Mouse (Mus musculus) heart, postnatal 0 days (tissue): ENCODE data around the gene Susd1. TPM values are rescaled to one million over a fixed set of nuclear protein-coding genes. Genes with fewer than 3 reads are reported as not detected.

Experiments used
- ATAC-seq: fragments of 200-750 bp; cut with Nextera tagmentation; 2 replicates; pipeline ENCODE4 v1.8.0; 2017; ENCODE audit warnings: low read depth, moderate number of reproducible peaks, moderate library complexity; ENCODE audit not compliant: insufficient read depth
- DNase-seq: peaks from one replicate; pipeline ENCODE4 v3.0.0-alpha.2; 2016; ENCODE audit warnings: low spot score
- H3K27ac ChIP-seq: fragments of 300-500 bp; sonication (generic); 2 replicates; pipeline ENCODE4 v1.5.1; 2014; ENCODE audit warnings: low read depth, mild to moderate bottlenecking
- H3K27me3 ChIP-seq: fragments of 300-500 bp; sonication (generic); 2 replicates; pipeline ENCODE4 v1.6.1; 2014; ENCODE audit warnings: low read length, mixed read lengths; ENCODE audit not compliant: control insufficient read depth, insufficient read depth
- H3K36me3 ChIP-seq: fragments of 300-500 bp; sonication (generic); replicated peaks from 2 replicates; pipeline ENCODE4 v1.6.1; 2014; ENCODE audit warnings: low read length, mixed read lengths; ENCODE audit not compliant: control insufficient read depth, insufficient read depth
- H3K4me1 ChIP-seq: fragments of 300-500 bp; sonication (generic); 2 replicates; pipeline ENCODE4 v1.6.1; 2014; ENCODE audit warnings: antibody characterized with exemption; ENCODE audit not compliant: control insufficient read depth, insufficient read depth
- H3K4me2 ChIP-seq: fragments of 300-500 bp; sonication (generic); 2 replicates; pipeline ENCODE4 v1.6.1; 2014; ENCODE audit warnings: low read depth, mild to moderate bottlenecking, low read length, moderate library complexity
- H3K4me3 ChIP-seq: fragments of 300-500 bp; sonication (generic); 2 replicates; pipeline ENCODE4 v1.5.1; 2014; ENCODE audit warnings: low read depth, low read length
- H3K9ac ChIP-seq: fragments of 300-500 bp; sonication (generic); replicated peaks from 2 replicates; pipeline ENCODE4 v1.6.1; 2014; ENCODE audit warnings: low read depth, low read length, mixed read lengths
- H3K9me3 ChIP-seq: fragments of 300-500 bp; sonication (generic); replicated peaks from 2 replicates; pipeline ENCODE4 v1.6.1; 2016; ENCODE audit warnings: low read length; ENCODE audit not compliant: control insufficient read depth
- CTCF ChIP-seq: IDR thresholded peaks from 2 replicates; pipeline ENCODE4 v1.5.1; 2016; ENCODE audit warnings: antibody characterized with exemption, control low read depth, low read depth
- EP300 ChIP-seq: IDR thresholded peaks from 2 replicates; pipeline ENCODE4 v1.6.1; 2016; ENCODE audit warnings: antibody characterized with exemption, low read depth
- WGBS: fragments of 180-500 bp; shearing (Covaris S2); extraction: QIAGEN DNeasy Blood & Tissue Kit; methylation state at CpG from one replicate; pipeline ENCODE4 v1.1.7; 2014; 5-methylcytosine and 5-hydroxymethylcytosine counted together
- polyA plus RNA-seq: library from polyadenylated mRNA; unstranded; fragments of >200 nt; fragmentation: Nextera tagmentation; extraction: Ambion mirVana; gene quantifications from 2 replicates; pipeline ENCODE4 v1.2.1, GENCODE M21; 2015
- total RNA-seq: library from RNA; depleted of rRNA; stranded (reverse); fragments of >200 nt; gene quantifications from 2 replicates; pipeline ENCODE4 v1.2.3, GENCODE M21; 2014; ENCODE audit warnings: low replicate concordance; rRNA removed

The Susd1 gene
- total and polyA plus RNA-seq, 2 experiments from 2014 or later = 2.1 to 6.2 TPM

GRCm38 (mm10) chr4:59274136-59274535, 164.3 kb downstream of the Susd1 start:
- Histone ChIP-seq H3K9me3 (0 out of 2 replicates have a peak, but pooled peaks cover 1% of the 10 kb centered on the region), H3K4me3 (no peak overlapping the region), H3K27me3 (no peaks in the 10 kb centered on the region), H3K4me2 (no peak overlapping the region), H3K4me1 (no peaks in the 10 kb centered on the region), H3K9ac (no peak overlapping the region), H3K36me3 (no peaks in the 10 kb centered on the region), H3K27ac (no peak overlapping the region)
- 74% methylated on average over 4 of the region's 4 CpGs for WGBS
- TF ChIP-seq EP300 (no peak), CTCF (no peak)
- no peak for DNase-seq
- ATAC-seq = no peak

GRCm38 (mm10) chr4:59273342-59273741, 165.1 kb downstream of the Susd1 start:
- Histone ChIP-seq H3K36me3 (no peaks in the 10 kb centered on the region), H3K27ac (no peak overlapping the region), H3K4me2 (no peak overlapping the region), H3K4me1 (no peaks in the 10 kb centered on the region), H3K9ac (no peak overlapping the region), H3K9me3 (peaks cover 8% of the 10 kb centered on the region; the same call in 1 of the 2 replicates), H3K4me3 (no peak overlapping the region), H3K27me3 (no peaks in the 10 kb centered on the region)
- no peak for TF ChIP-seq EP300
- ATAC-seq = no peak
- 25% methylated on average over 1 of the region's 1 CpGs for WGBS
- DNase-seq = no peak

- no peaks in the 10 kb centered on the region for H3K36me3 ChIP-seq
- peaks cover 8% of the 10 kb centered on the region; the same call in 1 of the 2 replicates for H3K9me3 ChIP-seq
- no peak overlapping the region for H3K4me2 ChIP-seq
- TF ChIP-seq CTCF (no peak), EP300 (no peak)
- no peaks in the 10 kb centered on the region for H3K27me3 ChIP-seq
- no peaks in the 10 kb centered on the region for H3K4me1 ChIP-seq
- ATAC-seq (no peak), DNase-seq (no peak)
- no peak overlapping the region for H3K9ac ChIP-seq
- 79% methylated on average over 5 of the region's 5 CpGs for WGBS
- H3K27ac ChIP-seq = no peak overlapping the region
- H3K4me3 ChIP-seq = no peak overlapping the region
These were observed 172.8 kb downstream of the Susd1 start for GRCm38 (mm10) chr4:59265631-59266030.

GRCm38 (mm10) chr4:59265182-59265581, 173.3 kb downstream of the Susd1 start:
- Histone ChIP-seq H3K36me3 (no peaks in the 10 kb centered on the region), H3K9ac (no peak overlapping the region), H3K27ac (no peak overlapping the region), H3K27me3 (no peaks in the 10 kb centered on the region), H3K4me1 (no peaks in the 10 kb centered on the region), H3K9me3 (peaks cover 8% of the 10 kb centered on the region; the same call in 1 of the 2 replicates), H3K4me2 (no peak overlapping the region), H3K4me3 (no peak overlapping the region)
- ATAC-seq (no peak), DNase-seq (no peak)
- WGBS = 69% methylated on average over 5 of the region's 5 CpGs
- no peak for TF ChIP-seq EP300
- TF ChIP-seq CTCF = no peak

Other genes with a start within 250 kb of the Susd1 start
- gene Ugcg, start 249.4 kb downstream of the Susd1 start, total RNA-seq = 19.2 and 35.3 TPM in 2 replicates
- gene Ugcg, start 249.4 kb downstream of the Susd1 start, polyA plus RNA-seq = 6.2 TPM in 2 replicates
- gene Ptbp3, start 110.7 kb upstream of the Susd1 start, total RNA-seq = 61.4 and 69.2 TPM in 2 replicates
- gene Ptbp3, start 110.7 kb upstream of the Susd1 start, polyA plus RNA-seq = 14.9 and 15.3 TPM in 2 replicates
- gene Hsdl2, start 142.9 kb upstream of the Susd1 start, total RNA-seq = 68.4 and 117 TPM in 2 replicates
- 262 and 267 TPM in 2 replicates for gene Hsdl2, start 142.9 kb upstream of the Susd1 start, polyA plus RNA-seq
- gene E130308A19Rik, start 187.6 kb upstream of the Susd1 start, total RNA-seq = 14.7 and 16.3 TPM in 2 replicates
- gene E130308A19Rik, start 187.6 kb upstream of the Susd1 start, polyA plus RNA-seq = 11.3 TPM in 2 replicates